Mouse (Mus musculus) frontal cortex, postnatal 36 days (tissue): Measurements from ENCODE around the gene Nhlrc4.

Experiments used
- DNase-seq, 2 experiments: peaks; one replicate each; pipeline ENCODE4 v3.0.0; 2022; ENCODE audit warnings: low spot score in 2 of 2

The Nhlrc4 gene

DNA sequence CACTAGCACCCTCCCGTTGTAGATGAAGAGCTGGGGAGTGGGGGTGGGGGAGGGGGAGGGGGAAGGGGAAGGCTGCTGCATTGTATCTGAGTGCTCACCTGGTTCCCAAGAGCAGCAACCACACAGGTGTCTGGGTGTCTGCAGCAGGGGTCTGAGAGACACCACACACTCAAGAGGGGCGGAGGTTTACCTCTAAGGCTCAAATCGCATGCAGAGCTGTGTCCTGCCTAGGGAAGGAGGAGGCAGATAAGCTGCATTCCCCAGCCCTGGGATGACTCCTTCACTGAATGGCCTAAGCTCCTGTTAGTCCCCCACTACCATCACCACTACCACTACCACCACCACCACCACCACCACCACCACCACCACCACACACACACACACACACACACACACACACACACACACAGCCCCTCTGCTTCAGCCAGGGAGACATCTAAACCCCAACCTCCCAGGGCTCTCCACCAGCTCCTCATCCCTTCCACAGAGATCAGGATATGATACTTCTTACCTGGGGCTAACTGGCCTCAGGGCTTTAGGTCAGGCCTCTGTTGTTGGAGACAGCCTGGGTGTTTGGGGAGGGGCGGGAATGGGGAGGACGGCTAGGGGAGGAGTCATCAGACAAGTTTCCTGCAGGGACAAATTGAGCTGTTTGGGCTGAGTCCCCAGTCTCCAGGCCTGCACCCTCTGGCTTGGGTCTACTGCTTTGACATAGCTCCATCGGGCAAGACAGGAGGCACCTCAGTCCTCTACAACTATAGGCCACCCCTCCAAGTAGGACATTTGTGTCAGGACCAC, at the start of gene Nhlrc4, which contains the start of gene Pigq:
Gene Nhlrc4, minus strand, starts transcription at position 596 of the 798 bp plus-strand sequence.
Gene Pigq, minus strand, starts transcription at position 571 of the 798 bp plus-strand sequence.
- DNase-seq = no peak

DNA sequence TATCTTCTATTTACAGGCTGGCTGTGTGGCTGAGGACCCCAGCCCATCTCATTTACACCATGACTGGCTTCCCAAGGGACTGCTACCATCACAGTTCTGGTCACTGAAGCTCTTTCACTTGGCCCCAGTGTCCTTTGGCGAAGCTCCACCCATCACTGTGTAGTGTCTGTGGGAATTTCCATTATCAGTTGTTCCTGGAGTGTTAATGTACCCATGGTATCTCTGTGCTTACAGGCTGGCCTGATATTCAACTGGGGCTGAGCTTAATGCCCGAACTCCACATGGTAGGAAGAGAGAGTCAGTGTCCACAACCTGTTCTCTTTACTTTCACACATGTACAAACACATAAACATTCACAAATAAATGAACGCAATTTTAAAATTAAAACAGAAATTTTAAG, 48.7 kb upstream of the Nhlrc4 start:
- DNase-seq = no peak

DNA sequence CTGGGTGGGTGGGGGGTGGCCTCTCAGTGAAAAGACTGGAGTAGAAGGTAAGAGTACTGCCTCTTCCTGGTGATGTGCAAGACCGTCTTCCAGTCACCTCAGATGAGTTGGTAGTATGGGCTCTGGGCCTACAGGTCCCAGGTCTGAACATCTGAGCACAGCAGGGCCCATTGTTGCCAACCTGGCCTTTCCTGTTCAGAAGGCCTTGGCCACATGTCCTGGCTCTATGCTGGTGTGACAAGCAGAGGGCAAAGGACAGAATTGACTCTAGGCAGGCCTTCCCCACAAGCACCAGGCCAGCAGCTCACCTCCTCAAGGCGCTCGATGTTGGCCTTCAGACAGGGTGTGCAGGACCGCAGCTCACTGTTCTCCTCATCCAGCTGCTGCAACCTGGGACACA, 47.5 kb upstream of the Nhlrc4 start:
- no peak for DNase-seq

DNA sequence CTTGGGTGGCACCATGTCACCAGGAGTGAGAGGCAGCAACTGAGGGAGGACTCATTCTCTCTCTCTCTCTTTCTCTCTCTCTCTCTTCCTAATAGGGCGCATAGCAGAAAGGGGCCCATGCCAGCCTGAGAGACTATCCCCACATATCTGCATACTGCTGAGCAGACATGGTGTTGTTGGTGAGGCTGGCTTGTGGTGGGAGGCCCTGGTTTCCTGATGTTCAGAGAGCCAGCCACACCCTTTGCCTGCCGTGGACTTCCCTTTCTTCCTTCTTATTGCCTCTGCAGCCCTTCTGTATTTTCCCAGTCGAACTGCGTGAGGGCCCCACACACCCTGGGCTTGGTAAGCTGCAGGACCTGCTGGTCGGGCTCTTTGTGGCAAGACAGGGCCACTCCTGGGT, 45.6 kb upstream of the Nhlrc4 start:
- DNase-seq = no peak

DNA sequence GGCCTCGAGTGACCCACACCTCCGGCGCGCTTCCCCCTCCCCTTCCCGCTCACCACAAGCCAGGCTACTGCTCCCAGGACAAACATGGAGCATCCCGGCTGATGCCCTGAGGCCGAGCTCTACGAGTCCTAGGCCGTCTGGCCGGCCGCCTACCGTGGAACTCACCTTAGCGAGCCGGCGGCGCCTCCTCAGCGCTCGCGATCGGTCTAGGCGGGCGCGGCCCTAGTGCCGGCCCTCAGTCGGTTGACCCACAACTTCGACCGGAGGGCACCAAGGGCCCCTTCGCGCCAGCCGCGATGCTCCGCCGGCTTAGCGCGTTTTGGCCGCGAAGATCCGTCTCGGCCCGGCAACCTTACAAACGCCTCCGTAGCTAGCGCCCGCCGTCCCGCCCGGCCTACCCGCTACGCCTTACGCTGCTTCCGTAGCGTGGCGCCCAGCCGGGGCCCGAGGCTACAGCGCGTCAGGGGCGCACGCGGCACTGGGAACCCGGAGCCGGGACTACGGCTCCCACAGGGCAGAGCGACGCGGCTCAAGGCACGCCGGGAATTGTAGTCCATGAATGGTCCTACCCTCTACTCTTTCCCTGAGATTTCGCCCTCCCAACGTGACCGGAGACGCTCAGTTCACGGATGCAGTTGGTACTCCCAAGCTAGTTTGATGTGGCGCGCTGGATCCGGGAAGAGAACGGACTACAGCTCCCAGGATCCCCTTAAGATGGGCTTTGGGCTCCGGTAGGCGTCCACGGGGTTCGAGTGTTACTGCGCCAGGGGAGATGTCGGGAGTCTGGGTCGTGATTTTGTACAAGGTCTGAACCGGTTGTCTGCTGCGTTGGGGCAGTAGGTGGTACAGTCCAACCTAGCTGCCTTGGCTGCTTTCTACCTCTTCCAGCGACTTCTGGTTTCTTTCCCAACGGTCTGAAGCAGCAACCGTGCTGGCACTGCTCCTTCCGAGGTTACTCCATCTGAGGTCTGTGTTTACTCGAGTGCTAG, 40.8 kb upstream of the Nhlrc4 start, which contains the start of gene Capn15:
Gene Capn15, minus strand, starts transcription at position 491 of the 989 bp plus-strand sequence.
- peak; percentile 95 to 97 for DNase-seq

DNA sequence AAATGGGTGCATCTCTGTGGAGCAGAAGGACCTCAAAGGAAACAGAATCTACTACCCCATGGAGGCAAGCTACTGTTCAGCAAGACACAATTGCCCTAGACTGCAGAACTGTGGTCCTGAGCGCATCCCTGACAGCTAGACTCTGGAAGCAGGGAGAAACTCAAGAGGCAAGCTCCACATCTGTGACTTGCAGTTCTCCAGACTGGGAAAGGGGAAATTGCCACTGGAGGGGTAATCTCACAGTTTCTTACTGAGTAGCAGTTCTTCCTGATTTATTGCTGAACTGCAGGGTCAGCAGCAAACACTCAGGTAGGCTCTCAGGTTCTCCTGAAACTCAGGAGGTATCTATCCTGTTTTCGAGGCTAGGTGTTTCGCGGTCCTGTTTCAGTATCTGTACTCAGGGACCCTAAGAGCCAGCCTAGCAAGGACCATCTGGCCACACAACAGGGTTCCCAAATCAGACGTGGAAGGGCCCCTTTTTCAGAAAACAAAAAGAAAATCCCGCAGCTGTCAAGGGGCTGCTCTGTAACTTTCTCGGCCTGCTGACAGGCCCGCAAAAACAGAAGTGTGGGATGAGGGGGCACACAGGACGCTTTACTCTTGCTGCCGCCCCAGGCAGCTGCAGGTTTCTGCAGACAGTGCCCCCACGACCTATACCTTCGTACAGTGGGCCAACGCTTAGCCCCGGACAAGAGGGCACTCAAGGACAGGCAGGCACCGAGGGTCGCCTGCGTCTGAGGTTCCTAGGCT, 40.0 kb upstream of the Nhlrc4 start:
- peak in 1 of 2 experiments; percentile 18 for DNase-seq

DNA sequence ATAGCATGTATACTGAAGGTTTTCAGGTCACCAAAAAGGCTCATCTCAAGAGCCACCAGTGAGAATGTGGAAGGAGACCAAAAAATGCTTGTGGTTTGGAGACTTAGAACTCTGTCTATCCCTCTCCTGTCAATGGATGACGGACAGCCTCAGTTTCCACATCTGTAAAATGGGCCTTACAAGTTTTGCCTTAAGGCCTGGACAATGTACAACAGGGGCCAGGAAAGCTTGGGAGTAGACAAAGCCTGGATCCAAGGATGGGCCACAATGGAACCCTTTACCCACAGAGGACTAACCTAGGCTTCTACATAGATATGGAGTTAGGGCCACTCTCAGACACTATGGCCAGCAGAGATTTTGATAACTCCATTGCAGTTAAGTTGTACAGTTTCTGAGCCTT, 39.3 kb upstream of the Nhlrc4 start:
- DNase-seq = no peak

DNA sequence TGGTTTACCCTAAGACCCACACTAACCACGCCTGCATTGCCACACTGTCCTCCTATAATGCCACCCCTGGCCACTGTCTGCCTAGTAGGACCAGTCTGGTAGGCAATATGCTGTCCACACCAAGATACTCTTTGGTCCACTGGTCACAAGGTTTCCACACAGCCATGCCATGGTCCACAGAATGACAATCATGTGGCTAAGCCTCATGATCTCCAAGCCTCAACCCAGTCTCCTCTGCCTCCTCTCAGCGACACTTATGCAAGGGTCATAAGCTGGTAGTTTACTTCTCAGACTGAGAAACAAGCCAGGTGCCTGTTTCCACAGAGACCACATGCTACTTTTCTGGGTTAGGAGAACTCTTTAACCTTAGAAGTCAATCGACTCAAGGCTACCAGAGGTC, 38.2 kb upstream of the Nhlrc4 start:
- DNase-seq = no peak

DNA sequence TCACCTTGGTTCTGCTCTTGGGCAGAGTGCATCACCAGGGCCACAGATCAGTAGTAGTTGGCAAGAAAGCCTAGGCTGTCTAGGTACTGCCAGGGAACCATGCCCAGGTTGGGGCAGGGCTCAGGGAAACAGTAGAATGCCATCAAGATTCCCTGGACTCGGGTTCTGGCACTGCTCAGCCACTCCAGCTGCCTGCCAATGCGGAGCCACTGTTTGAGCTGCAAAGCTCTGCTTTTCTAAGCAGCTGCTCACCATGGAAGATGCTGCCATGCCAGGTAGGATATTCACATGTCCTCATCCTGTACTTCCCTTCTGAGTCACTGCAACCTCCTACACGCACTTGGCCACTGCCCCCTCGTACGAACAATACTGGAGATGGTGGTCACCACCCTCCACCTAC, 36.1 kb upstream of the Nhlrc4 start:
- peak; percentile 31 to 43 for DNase-seq

DNA sequence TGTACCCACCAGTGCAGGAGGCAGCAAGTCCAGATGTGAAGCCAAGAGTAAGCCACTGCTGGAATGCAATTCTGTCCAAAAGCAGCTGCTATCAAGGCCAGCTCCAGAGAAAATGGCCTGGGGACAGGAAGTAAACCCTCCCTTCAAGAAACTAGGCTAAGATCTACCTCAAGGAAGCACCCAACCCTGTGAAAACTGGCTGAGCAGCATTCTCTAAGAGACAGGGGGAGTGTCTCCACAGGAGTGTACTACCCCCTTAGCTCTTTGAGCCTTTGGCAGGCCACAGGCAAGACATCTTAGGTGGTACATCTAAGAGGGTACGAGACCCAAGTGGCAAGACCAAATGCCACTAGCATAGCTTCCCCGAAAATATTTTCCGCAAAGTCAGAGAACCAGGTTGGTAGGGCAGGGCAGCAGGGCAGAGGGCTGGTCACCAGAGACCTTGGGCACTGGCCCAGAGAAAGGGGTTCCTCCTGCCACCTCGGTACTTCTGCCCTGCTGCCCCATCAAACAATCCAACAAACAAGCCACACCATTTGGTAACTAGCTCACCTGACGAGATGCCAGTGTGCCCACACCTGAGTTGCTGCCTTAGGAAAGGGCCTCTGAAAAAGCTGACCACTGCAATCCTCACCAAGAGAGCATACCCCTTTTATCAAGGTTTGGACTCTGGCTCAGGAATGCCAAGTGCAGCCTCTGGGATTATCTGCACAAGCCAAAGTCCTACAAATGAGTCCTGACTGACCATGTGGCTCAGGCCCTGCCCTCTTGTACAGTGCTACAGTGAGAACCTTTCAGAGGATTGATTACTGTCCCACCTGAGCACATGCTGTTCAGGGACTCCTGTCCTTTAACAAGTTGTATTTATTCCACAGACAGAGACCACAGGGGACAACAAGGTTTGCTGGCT, 35.3 kb upstream of the Nhlrc4 start:
- no peak for DNase-seq

DNA sequence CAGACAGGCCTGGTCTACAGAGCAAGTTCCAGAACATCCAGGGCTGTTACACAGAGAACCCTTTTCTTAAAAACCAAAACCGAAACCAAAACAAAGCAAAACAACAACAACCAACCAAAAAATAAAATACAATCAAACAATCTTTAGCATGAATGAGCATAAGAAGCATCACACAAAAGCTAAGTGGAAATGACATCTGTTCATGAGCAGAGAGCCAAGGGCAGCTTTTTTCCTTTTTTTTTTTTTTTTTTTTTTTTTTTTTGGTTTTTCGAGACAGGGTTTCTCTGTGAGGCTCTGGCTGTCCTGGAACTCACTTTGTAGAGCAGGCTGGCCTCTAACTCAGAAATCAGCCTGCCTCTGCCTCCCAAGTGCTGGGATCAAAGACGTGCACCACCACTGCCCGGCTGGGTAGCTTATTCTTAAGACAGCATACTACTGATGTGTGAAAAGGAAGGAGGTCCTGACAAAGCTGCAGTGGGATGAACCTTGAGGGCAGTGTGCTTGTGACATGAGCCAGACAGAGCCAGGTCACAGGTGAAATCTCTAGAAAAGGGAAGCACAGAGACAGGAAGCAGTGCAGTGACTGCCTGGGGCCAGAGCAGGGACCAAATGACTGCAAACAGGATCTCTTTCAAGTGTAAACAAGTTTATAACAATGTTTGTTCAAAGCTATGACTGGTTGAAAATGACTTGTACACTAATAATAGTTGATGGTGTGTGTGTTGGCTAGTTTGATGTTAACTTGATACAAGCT, 26.4 kb upstream of the Nhlrc4 start:
- no peak for DNase-seq

DNA sequence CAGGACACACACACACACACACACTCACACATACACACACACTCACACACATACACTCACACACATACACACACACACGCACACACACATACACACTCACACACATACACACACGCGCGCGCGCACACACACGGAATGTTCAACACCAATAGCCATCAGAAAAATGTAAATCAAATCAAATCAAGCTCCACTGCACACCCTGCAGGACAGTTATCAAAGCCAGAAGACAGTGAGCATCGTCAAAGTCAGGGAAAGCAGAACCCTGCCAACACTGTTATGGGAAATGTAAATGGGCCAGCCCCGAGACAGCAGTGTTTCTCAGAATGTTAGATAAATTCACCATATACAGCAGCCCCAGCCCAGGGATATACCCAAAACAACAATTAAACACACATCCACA, 25.7 kb upstream of the Nhlrc4 start:
- no peak for DNase-seq

DNA sequence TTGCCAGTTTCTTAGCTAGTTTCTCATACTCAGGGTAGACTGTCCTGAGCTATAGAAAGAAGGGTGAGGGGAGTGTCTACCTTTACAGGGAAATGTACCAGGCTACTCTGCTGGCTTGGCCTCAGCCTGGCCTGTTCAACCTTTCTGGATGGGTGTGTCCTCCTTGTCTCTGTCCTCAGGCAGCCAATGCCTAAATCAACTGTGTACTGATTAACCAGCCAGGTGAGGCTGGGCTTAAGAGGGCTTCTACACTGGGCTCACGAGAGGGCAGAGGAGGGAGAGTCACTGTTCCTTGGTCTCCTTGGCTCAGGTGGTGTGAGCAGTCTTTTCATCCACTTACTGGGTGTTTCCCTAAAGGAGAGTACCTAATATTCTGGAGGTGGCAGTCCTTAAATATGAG, 23.4 kb upstream of the Nhlrc4 start:
- DNase-seq = no peak

DNA sequence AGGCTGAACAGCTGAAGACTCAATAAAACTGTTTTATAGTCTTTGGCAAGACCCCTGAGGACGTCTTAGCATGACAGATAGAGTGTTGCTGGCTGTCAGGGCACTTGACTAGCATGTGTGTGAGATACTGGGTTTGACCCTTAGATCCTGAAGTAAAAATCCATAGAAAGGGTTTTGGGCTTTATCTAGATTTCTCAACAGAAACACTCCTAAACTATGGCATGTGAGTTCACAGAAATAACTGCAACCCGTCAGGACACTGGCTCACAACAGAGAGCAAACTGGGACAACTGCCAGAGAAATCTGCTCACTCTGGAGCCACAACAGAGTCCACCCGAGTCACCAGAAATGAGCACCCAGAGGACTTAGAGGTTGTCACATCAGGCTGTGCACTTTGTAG, 22.9 kb upstream of the Nhlrc4 start:
- no peak for DNase-seq

DNA sequence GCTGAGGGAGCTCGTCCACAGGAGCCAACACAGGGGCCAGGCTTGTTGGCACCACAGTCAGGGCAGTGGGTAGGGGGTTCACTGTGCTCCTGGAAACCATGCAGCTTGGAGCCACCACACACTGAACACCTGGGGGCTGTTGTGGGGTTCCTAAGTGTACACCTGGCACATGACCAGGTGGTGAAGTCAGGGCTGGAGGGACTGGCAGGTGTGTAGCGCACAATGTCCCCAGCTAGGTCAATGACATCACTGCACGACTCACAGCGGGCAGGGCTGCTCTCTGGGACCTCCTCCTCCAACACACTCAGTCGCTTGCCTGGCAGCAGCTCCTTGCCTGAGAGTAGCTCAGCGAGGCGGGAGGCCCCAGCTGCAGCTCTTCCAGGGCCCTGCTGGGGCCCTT, 19.5 kb upstream of the Nhlrc4 start:
- no peak for DNase-seq

DNA sequence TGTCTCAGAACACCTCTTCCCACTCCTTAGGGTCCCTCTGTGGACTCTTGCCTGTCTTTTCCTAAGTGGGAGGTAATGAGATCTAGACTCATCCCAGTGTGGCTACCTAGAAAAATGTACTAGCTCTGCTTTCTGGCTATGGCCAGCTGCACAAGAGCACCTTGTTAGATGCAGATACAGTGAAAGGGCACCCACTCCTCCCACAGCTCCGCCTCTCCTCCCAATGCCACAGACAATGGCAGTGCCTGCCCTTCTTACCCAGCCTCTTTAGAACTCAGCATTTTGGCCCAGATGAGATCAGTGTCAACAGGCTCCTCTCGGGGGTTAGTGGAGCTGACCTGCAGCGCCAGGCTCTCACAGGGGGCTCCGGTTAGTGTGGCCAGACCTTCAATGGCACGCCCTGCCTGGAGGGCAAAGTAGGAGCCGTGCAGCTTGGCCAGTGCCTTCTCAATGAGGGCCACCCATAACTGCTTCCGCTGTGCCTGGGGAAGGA, 17.7 kb upstream of the Nhlrc4 start:
- DNase-seq = no peak

DNA sequence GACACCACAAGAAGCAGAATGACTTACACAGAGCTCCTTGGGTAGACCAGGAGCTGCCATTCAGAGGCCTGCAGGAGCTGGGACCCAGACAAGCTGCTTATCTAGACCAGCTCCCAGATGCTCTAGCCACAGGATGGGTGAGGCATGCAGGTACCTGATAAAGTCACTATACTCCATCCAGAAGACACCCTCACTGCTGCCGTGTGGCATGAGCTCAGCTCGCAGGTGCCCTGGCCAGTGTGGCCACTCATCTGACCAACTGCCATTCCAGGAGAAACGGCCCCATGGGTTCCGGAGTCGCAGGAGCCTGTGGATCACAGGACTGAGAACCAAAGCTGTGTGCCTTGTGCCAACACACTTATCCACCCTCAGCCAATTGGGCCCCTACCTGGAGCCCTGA, 16.8 kb upstream of the Nhlrc4 start:
- no peak for DNase-seq

DNA sequence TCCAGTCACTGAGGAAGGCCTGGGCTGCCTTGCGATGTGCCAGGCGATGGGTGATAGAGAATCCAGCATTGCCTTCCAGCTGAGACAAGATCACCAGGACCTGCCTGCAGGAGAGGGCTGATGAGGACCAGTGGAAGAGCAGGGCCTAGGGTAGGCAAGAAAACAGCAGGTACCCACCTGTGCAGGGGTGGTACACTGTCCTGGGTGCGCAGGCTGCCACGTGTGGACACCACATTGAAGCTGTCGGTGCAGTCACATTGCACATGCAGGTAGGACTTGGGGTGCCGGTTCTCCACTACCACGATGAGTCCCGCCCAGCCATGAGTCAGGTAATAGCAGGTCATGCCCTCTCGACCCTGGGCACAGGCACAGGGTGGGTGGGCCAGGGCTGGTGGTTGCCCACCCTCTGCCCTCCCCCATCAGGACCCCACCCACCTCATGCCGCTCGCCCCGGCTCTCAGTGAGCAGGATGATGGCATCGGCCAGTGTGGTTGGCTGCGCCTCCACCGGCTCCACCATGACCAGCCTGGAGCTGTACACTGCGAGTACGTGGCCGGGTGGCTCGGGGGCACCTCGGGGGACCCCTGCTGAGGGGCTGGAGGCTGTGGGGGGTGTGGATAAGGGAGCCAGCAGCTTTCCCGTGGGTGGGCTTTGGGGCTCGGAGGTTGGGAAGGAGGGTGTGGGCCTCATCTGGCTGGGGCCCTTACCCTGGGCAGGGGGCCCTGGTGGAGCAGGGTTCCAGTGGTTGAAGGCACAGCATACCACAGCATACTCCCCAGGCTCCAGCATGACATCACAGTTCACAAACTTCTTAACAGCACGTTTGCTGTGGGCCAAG, 15.1 kb upstream of the Nhlrc4 start:
- no peak for DNase-seq
